Mouse (Mus musculus) myocyte (in vitro differentiated cells): ENCODE data around the gene Hes6.

Source experiments
- CEBPB ChIP-seq: IDR thresholded peaks from 2 replicates; pipeline ENCODE4 v1.6.1; 2011; ENCODE audit warnings: mild to moderate bottlenecking, moderate library complexity; ENCODE audit not compliant: poor library complexity, insufficient read depth, severe bottlenecking
- E2F4 ChIP-seq: IDR thresholded peaks from one replicate; pipeline ENCODE4 v1.6.1; 2011; ENCODE audit warnings: mild to moderate bottlenecking, control low read depth, moderate library complexity; ENCODE audit not compliant: insufficient read depth
- MYOG ChIP-seq, 3 experiments: IDR thresholded peaks; one replicate each; pipeline ENCODE4 v1.6.1; 2011; ENCODE audit warnings: control low read depth in 2 of 3, low read depth in 2 of 3, mild to moderate bottlenecking in 2 of 3; ENCODE audit not compliant: insufficient read length in 2 of 3, control insufficient read depth in 1 of 3, insufficient read depth in 1 of 3
- POLR2A ChIP-seq: IDR thresholded peaks from one replicate; pipeline ENCODE4 v1.6.1; 2011; ENCODE audit warnings: low read depth, mild to moderate bottlenecking, control low read depth, moderate library complexity; ENCODE audit not compliant: insufficient read length
- REST ChIP-seq: IDR thresholded peaks from one replicate; pipeline ENCODE4 v1.6.1; 2011; ENCODE audit warnings: mild to moderate bottlenecking, control low read depth, moderate library complexity; ENCODE audit not compliant: insufficient read depth, insufficient read length

DNA sequence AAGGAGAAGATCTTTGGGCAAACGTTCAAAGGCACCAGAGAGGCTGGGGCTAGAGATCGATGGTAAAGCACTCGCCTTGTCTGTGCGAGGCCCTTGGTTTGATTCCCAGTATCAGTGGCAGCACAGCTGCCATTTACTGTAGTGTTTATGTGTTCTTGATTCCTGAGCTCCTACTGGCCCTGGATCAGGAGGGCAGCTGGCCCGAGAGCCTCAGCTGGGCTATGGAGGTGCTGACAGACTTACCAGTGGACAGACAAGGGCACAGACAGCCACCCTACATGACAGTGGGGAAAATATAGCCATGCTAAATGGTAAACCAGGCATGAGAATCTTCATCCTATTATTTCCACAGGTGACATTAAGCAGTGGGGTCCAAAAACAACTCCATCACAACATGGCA is 37.0 kb upstream of the Hes6 start:
- TF ChIP-seq POLR2A (no peak), MYOG (IDR thresholded peaks at IDR 0.05; ENCODE audit: control insufficient read depth in 1 of 3, insufficient read depth in 1 of 3, insufficient read length in 2 of 3, low read depth in 2 of 3) (peak in 1 of 3 experiments; percentile 36), CEBPB (no peak), REST (no peak), E2F4 (no peak)
